Mouse (Mus musculus): ENCODE measurements around the gene Foxn1. TPM values are rescaled to one million over a fixed set of nuclear protein-coding genes. Genes with fewer than 3 reads are reported as not detected.

The Foxn1 gene
- polyA plus RNA-seq, 1 experiment from 2014 or later = 0.78 TPM

DNA sequence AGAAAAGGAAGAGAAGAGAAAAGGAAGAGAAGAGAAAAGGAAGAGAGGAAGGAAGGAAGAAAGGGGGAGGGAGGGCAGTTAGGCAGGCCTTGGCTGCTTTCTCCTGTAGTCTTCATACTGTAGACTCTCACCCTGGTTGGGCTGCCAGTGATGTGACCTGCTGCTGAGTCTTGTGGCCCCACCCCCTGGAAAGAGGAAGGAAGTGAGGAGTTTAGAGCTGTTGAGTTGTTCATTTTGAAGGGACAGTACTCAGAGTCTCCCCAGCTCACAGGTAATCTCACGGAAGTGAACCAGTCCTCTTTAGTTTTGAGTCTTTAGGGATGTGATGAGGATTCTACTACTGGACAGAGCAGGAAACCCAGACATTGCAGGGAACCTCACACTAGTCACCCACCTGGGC is 33.3 kb downstream of the Foxn1 start:
- H3K4me2 ChIP-seq = no peak overlapping the region
- H3K4me3 ChIP-seq = no peak overlapping the region
- no peak overlapping the region for H3K9ac ChIP-seq
- peaks cover 14% of the 10 kb centered on the region for H3K4me1 ChIP-seq (replicated peaks)
- peaks cover 1% of the 10 kb centered on the region for H3K27me3 ChIP-seq
- peaks cover 6% of the 10 kb centered on the region; the same call in 1 of the 2 replicates for H3K36me3 ChIP-seq
- H3K27ac ChIP-seq = no peak overlapping the region
- no peak for ATAC-seq (replicated peaks; ENCODE audit: insufficient number of reproducible peaks, insufficient read depth, low FRiP score, low read depth)
- H3K9me3 ChIP-seq (replicated peaks) = no peaks in the 10 kb centered on the region
- WGBS = 86% methylated on average over 1 of the region's 1 CpGs

DNA sequence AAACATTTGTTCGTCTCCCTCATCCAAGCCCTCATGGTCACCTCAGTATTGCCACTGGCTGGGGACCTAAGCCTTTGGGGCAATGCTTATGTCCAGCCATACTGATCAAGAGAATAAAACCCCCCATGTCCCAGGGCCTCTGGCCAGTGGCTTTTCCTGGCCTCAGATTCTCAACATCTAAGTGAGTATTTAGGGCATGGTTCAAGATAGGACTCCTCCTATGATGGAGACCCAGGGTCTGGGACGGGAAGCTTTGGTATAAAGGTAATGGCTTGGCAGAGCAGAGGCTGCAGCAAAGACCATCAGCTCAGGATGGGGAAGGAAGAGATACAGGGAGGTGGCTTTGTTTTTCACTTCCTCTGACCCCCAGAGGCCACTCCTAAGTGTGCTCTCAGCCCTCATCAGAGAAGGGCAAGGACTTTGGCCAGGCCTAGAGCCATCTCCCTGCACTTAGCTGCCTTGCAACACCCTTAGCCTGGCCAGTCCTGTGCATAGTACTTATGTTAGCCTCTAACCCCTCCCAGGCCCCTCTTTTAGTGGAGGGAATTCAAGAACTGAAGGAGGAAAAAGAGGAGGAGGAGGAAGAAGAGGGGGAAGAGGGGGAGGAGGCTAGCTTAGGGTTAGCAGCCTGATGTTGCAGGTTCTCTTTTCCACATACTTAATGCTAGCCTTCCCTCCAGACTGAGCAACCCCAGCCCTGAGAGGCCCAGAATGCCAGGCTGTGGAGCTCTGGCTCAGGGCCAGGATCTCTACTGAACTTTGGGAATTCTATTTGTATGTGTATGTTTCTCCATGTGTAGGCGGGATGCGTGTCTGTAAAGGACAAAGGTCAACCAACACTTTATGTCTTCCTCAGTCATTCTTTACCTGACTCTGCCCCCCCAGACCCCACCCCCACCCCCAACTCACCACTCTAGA is 36.7 kb downstream of the Foxn1 start:
- H3K27ac ChIP-seq = 0 out of 2 replicates have a peak overlapping the region, but pooled peaks have one; percentile 5
- 62% methylated on average over 4 of the region's 4 CpGs for WGBS
- H3K36me3 ChIP-seq = peaks cover 6% of the 10 kb centered on the region; the same call in 1 of the 2 replicates
- H3K9me3 ChIP-seq (replicated peaks) = no peaks in the 10 kb centered on the region
- H3K4me1 ChIP-seq (replicated peaks) = peaks cover 39% of the 10 kb centered on the region
- H3K4me2 ChIP-seq = no peak overlapping the region
- H3K9ac ChIP-seq = no peak overlapping the region
- no peak overlapping the region for H3K4me3 ChIP-seq
- no peak for ATAC-seq (replicated peaks; ENCODE audit: insufficient number of reproducible peaks, insufficient read depth, low FRiP score, low read depth)
- no peaks in the 10 kb centered on the region for H3K27me3 ChIP-seq

DNA sequence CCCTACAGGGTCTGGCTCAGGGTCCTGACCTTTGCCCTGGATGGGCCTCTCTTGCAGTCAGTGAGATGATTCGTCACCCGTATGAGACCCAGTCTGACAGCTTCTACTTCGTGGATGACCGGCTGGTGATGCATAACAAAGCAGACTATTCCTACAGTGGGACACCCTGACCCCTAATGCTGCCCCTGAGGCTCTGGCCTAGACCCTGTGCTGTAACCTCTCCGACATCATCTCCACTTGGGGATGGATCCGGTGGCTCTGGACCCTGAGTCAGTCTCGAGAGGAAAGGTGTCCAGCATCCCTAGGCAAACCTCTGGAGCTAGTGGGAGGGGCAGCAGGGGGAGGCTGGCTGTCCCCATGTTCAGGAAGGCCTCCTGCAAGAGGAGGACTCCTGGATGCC is 37.9 kb downstream of the Foxn1 start:
- no peak overlapping the region for H3K9ac ChIP-seq
- no peak for ATAC-seq (replicated peaks; ENCODE audit: insufficient number of reproducible peaks, insufficient read depth, low FRiP score, low read depth)

DNA sequence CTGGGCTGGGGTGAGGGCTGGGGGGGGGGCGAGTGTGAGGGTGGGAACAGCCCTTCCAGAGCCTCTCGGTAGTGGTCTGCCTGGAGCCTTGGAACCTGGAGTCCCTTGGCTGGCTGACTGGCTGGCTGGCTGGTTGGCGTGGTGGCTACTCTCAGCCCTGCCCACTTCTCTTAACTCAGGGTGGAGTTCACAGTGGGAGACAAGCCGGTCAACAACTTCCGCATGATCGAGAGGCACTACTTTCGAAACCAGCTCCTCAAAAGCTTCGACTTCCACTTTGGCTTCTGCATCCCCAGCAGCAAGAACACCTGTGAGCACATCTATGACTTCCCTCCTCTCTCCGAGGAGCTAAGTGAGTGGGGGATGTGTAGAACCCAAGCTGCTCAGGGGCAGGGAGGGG is 38.5 kb downstream of the Foxn1 start:
- Histone ChIP-seq H3K9me3 (replicated peaks) (no peaks in the 10 kb centered on the region), H3K9ac (no peak overlapping the region), H3K4me2 (no peak overlapping the region), H3K36me3 (peaks cover 6% of the 10 kb centered on the region; the same call in 1 of the 2 replicates), H3K4me3 (no peak overlapping the region), H3K4me1 (replicated peaks) (peaks cover 54% of the 10 kb centered on the region), H3K27ac (no peak overlapping the region), H3K27me3 (no peaks in the 10 kb centered on the region)
- 75% methylated on average over 9 of the region's 9 CpGs for WGBS
- no peak for ATAC-seq (replicated peaks; ENCODE audit: insufficient number of reproducible peaks, insufficient read depth, low FRiP score, low read depth)

More for the DNA sequence above, 37.9 kb downstream of the Foxn1 start:
- WGBS = 76% methylated on average over 7 of the region's 7 CpGs
- Histone ChIP-seq H3K36me3 (peaks cover 6% of the 10 kb centered on the region; the same call in 1 of the 2 replicates), H3K4me3 (no peak overlapping the region), H3K27me3 (no peaks in the 10 kb centered on the region), H3K9me3 (replicated peaks) (no peaks in the 10 kb centered on the region), H3K4me1 (replicated peaks) (peaks cover 51% of the 10 kb centered on the region), H3K27ac (no peak overlapping the region), H3K4me2 (no peak overlapping the region)

DNA sequence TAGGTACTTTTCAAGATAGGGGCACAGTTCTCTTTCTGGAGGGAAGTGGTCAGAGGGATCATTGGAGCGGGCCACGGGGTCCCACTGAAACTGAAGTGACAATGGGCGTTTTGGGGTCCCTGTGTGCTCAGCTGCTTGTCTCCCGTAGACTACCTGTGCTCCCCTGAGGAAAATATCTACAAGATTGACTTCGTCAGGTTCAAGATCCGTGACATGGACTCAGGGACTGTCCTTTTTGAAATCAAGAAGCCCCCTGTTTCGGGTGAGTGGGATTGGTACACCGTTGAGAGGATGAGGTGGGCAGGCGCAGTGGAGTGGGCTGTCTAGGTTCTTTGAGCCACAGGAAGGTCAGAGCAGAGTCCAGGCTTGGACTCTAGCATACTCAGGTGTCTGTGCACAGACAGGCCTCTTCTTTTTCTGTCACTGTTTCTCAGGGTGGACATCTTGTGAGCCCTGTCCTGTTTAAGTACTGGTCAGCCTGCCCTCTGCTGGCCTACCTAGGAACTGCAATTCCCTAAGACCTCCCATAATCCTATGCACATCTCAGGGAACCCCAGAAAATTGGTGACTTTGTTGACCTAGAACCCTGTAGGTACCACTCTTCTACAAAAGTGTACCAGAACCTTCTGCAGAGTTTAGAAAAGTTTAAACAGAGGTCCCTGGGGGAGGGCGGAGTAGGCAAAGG is 39.1 kb downstream of the Foxn1 start:
- H3K9me3 ChIP-seq (replicated peaks) = no peaks in the 10 kb centered on the region
- no peaks in the 10 kb centered on the region for H3K27me3 ChIP-seq
- H3K9ac ChIP-seq = no peak overlapping the region
- no peak overlapping the region for H3K4me2 ChIP-seq
- H3K36me3 ChIP-seq = peaks cover 6% of the 10 kb centered on the region; the same call in 1 of the 2 replicates
- H3K4me1 ChIP-seq (replicated peaks) = peaks cover 57% of the 10 kb centered on the region
- no peak for ATAC-seq (replicated peaks; ENCODE audit: insufficient number of reproducible peaks, insufficient read depth, low FRiP score, low read depth)
- 89% methylated on average over 10 of the region's 10 CpGs for WGBS
- no peak overlapping the region for H3K27ac ChIP-seq
- no peak overlapping the region for H3K4me3 ChIP-seq

DNA sequence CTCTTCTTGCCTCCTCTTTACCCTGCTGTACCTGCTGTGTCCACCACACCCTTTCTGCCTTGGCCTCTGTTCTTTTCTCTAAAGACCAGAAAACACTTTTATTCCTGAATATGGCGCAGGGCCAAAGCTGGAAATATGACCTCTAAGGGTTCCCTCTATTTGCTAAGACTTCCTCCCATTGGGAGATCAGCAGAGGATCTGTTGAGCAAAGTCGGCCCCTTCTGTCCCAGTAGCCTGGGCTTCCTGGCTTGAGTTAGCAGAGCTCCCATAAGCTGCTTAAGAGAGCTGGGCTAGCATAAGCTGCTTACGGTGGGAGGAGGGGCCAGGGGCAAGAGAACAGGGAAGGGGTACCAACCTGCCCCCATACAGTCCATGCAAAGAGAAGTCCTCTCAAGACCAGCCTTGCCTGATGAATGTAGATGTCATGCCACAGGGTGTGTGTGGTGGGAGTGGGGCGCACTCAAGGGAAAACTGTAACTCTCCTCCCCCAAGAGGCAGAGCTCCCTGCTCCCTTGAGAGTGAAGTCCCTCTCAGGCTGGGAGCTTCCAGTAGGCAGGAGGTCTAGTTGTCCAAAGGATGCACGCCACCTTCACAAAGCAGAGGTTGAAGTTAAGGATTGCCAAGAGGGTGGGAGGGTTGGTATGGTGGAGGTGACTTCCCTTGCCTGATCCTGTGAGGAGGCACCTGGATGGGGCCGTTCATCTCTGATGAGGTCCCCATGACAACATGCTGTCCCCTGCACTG is 39.9 kb downstream of the Foxn1 start:
- H3K4me2 ChIP-seq = no peak overlapping the region; the same call in 1 of the 2 replicates
- H3K9me3 ChIP-seq (replicated peaks) = no peaks in the 10 kb centered on the region
- H3K9ac ChIP-seq = no peak overlapping the region
- H3K27ac ChIP-seq = no peak overlapping the region
- H3K4me3 ChIP-seq = no peak overlapping the region
- WGBS = 77% methylated on average over 6 of the region's 6 CpGs
- H3K4me1 ChIP-seq (replicated peaks) = peaks cover 57% of the 10 kb centered on the region
- H3K36me3 ChIP-seq = peaks cover 6% of the 10 kb centered on the region; the same call in 1 of the 2 replicates
- no peak for ATAC-seq (replicated peaks; ENCODE audit: insufficient number of reproducible peaks, insufficient read depth, low FRiP score, low read depth)
- H3K27me3 ChIP-seq = no peaks in the 10 kb centered on the region

DNA sequence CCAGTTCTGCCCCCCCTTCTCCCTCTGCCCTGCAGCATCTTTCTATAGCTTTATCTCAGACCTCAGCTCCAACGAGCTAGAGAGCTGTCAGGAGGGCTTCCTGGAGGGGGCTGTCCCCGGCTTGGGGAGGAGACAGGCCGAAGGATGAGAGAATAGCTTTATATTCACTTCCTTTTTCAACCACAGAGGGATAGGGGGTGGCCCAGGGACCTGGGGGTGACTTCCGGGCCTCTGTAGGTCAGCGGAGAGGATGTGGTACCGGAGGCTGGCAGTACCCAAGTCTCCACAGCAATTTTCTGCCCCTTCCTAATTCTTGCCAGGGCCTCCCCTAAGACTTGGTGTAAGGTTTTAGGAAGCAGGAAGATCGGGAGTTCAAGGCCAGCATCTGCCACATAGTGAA is 40.6 kb downstream of the Foxn1 start:
- Histone ChIP-seq H3K4me3 (no peak overlapping the region), H3K9ac (no peak overlapping the region), H3K4me1 (replicated peaks) (peaks cover 57% of the 10 kb centered on the region), H3K36me3 (peaks cover 9% of the 10 kb centered on the region; the same call in 1 of the 2 replicates), H3K4me2 (0 out of 2 replicates have a peak overlapping the region, but pooled peaks have one; percentile 6), H3K27me3 (no peaks in the 10 kb centered on the region), H3K27ac (peak overlapping the region; percentile 85), H3K9me3 (replicated peaks) (no peaks in the 10 kb centered on the region)
- WGBS = 63% methylated on average over 7 of the region's 7 CpGs
- ATAC-seq (replicated peaks; ENCODE audit: insufficient number of reproducible peaks, insufficient read depth, low FRiP score, low read depth) = no peak

DNA sequence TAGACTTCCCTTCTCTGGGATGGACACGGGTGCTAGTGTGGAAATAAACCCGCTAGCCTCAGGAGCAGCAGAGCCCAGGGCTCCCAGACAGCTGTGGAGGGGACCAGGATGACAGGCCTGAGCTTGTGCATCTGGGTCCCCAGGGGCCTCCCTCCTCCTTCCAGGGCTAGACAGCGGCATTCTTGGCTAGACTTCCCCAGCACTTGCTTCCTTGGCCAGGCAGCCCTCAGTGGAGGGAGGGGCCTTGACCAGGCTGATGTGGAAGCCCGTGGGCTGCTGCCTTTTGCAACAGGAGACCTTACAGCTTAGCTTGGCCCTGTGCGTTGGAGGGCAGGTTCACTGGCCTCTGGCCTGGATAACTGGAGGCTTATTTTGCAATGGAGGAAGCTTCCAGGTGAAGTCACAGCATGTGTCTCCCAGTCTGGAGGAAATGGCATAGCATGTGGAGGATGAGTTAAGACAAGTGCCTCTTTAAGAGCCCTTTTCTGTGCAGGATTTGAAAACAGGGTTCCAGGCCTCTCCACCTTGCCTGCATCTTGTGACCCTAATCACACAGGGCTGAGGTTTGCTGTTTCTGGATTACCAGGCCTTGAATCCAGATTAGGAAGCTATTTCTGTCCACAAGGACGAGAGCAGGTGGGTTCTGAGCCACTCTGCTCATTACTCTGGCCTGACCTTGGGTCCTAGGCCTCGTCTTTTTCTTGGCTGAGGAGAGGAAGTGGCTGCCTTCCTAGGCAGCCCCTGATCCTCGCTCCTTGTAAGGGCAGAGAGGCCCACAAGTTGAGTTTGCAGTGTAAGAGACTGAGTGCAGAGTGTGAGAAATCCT is 41.3 kb downstream of the Foxn1 start:
- 0 out of 2 replicates have a peak, but pooled peaks have one; percentile 25 for ATAC-seq (replicated peaks; ENCODE audit: insufficient number of reproducible peaks, insufficient read depth, low FRiP score, low read depth)

DNA sequence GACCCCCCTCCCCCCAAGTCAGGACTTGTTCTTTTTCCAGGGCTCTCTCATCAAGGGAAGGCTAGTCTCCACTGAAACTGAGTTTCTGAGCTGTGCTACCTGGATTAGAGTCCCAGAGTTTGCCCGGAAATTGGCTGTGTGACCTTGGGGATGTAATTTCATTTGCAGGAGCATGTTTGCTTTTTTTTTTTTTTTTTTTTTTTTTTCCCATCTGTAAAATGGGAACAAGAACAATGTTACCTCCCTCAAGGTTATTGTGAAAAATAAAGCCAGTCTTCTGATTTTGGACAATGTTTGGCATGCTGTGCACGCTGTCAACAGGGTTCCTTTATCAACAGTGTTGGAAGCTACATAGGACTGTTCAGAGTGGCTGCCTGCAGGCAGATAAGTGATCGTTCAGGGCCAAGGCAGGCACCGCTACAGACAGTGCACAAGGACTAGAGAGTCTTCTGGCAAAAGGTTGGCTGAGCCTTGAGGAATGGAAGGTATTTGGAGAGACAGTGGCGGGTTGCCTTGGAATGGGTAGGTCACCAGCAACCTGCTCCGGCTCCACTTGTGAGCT is 41.9 kb downstream of the Foxn1 start:
- H3K9ac ChIP-seq = peak overlapping the region; percentile 86; the same call in 1 of the 2 replicates
- H3K36me3 ChIP-seq = peaks cover 17% of the 10 kb centered on the region; the same call in 1 of the 2 replicates
- ATAC-seq (replicated peaks; ENCODE audit: insufficient number of reproducible peaks, insufficient read depth, low FRiP score, low read depth) = no peak
- peak overlapping the region; percentile 93 for H3K4me2 ChIP-seq
- H3K4me3 ChIP-seq = peak overlapping the region; percentile 88
- no peaks in the 10 kb centered on the region for H3K27me3 ChIP-seq
- H3K4me1 ChIP-seq (replicated peaks) = peaks cover 47% of the 10 kb centered on the region
- 33% methylated on average over 6 of the region's 6 CpGs for WGBS
- H3K27ac ChIP-seq = peak overlapping the region; percentile 85
- no peaks in the 10 kb centered on the region for H3K9me3 ChIP-seq (replicated peaks)

More for the DNA sequence above, 41.3 kb downstream of the Foxn1 start:
- H3K9ac ChIP-seq = 0 out of 2 replicates have a peak overlapping the region, but pooled peaks have one; percentile 0
- H3K4me1 ChIP-seq (replicated peaks) = peaks cover 54% of the 10 kb centered on the region
- peak overlapping the region; percentile 85 for H3K27ac ChIP-seq
- peaks cover 10% of the 10 kb centered on the region; the same call in 1 of the 2 replicates for H3K36me3 ChIP-seq
- H3K4me3 ChIP-seq = peak overlapping the region; percentile 88
- H3K27me3 ChIP-seq = no peaks in the 10 kb centered on the region
- H3K9me3 ChIP-seq (replicated peaks) = no peaks in the 10 kb centered on the region
- WGBS = 25% methylated on average over 8 of the region's 8 CpGs
- H3K4me2 ChIP-seq = peak overlapping the region; percentile 93
